Mouse (Mus musculus): ENCODE results near the gene Fdx1l.

GRCm38 (mm10) chr9:21051578-21051977 is 21.8 kb downstream of the Fdx1l start:
- TF ChIP-seq CTCF (IDR thresholded peaks at IDR 0.05; ENCODE audit: low read depth) (no peak), EP300 (optimal IDR thresholded peaks at IDR 0.05) (no peak)
